Mouse (Mus musculus) cerebellum, postnatal 36 days (tissue): ENCODE measurements around the gene Ccng2.
A peak's percentile ranks its signal among the peaks of the same experiment; 100 is the strongest.

Source experiments
- DNase-seq, 2 experiments: peaks; one replicate each; pipeline ENCODE4 v3.0.0; 2021 to 2022; ENCODE audit warnings: mixed read lengths in 2 of 2

Ccng2 gene

DNA sequence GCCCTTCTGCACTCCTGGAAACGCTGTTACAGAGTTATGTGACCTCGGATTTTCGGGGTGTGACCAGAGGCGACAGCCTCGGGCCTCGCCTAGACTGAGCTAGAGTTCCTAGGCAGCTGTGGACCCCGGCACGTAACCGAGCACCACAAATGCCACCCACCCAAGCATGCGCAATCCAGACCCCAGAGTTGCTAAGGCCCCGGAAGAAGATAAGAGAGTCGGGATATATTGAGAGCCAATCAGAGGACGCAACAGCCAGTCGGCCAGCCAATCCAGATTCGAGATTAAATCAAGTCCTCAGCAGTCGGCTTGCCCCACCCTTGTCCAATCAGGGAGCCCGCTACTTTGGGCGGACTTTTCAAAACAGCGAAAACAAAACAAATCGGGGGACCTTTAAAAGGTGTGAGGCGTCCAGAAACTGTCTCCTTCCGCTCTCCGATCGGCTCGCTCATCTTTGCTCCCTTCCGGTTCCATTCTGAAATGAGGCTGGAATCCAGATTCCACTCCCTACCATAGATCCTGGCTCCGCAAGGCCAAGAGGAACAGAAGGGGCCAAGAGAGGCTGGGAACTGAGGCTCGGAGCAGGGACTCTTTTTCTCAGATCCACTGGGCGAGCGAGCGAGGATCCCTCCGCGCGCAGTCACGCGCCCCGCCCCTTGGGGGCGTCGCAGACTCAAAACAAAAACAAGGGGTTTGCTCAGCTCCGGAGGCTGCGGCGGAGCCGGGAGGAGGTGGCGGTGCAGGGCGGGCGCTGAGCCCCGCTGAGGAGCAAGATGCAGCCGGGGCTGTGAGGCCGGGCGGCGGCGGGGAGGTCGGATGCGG, at the start of gene Ccng2:
Gene Ccng2 (plus strand): TSS at position 375 of the 822 bp plus-strand sequence.
- peak; percentile 93 to 97 for DNase-seq

- no peak for DNase-seq
Measured at GRCm38 (mm10) chr5:93218375-93218774, 48.7 kb upstream of the Ccng2 start.

DNA sequence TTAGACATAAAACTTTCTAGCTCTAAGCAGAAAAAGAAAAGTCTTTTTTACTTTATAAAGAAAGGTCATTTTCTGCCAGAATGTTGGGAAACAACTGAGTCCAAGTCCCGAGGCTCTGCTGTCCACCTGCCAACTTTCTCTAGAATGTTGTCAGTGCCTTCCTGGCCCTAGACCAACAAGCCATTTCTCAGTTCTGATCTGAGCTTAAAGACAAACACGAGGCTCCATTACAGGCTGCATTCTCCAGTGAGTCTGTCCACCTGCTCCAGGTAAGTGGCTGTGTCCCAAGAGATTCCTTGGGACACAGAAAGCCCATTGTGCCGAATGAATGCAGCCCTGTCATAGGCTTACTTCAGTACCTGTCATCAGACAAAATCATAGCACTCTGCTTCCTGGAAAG, 45.4 kb upstream of the Ccng2 start:
- peak; percentile 50 to 68 for DNase-seq

GRCm38 (mm10) chr5:93224549-93224948, 42.5 kb upstream of the Ccng2 start:
- no peak for DNase-seq

DNA sequence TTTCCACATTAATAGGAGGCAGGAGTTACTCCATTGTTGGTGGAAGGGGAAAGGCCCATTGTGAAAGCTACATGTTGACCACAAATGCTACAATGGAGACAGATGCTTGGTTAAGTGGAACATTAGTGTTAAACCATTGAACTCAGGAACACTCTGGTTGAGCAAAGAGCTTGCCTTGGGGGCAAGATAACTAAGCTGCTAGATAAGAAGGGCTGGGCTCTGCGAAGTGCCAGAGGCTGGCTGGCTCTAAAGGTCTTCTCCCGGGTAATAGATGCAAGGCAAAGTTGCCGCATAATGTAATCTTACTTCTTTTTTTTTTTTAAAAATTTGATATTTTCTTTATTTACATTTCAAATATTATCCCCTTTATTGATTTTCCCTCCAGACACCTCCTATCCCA, 39.9 kb upstream of the Ccng2 start:
- DNase-seq: no peak

DNA sequence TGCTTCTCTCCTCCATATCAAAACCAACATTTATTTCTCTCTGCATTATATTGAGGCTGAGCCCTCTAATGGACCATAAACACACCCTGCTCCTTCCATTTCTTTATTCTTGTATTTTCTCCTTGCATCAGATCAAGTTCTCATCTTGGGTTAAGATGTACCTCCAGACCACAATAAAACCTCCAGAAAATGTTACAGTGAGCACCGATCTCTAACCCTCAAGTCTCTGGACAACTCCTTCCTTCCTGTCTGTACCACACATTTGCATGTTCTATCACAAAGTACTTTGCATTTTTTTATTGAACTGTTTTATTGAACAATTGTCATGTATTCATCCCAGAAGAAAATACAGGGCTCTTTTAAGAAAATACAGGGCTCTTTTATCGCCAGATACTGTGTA, 37.5 kb upstream of the Ccng2 start:
- DNase-seq: no peak

GRCm38 (mm10) chr5:93231721-93232120, 35.3 kb upstream of the Ccng2 start:
- DNase-seq: peak; percentile 32 to 46

DNA sequence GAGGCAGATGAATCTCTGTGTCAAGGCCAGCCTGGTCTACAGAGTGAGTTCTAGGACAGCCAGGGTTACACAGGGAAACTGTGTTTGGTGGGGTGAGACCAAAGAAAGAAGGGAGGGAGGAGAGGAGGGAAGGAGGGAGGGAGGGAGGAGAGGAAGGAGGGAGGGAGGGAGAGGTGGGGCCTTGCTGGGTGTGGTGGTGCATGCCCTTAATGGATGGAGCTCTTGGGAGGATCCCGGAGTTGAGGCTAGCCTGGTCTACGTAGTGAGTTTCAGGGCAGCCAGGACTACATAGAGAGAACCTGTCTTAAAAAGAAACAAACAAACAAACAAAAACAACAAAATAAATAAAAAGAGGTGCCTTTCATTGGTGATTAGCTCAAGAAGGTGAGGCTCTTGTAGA, 34.2 kb upstream of the Ccng2 start:
- no peak for DNase-seq

- peak; percentile 20 to 34 for DNase-seq
Measured at GRCm38 (mm10) chr5:93234130-93234529, 32.9 kb upstream of the Ccng2 start.

GRCm38 (mm10) chr5:93234605-93235004, 32.5 kb upstream of the Ccng2 start:
- DNase-seq: no peak

DNA sequence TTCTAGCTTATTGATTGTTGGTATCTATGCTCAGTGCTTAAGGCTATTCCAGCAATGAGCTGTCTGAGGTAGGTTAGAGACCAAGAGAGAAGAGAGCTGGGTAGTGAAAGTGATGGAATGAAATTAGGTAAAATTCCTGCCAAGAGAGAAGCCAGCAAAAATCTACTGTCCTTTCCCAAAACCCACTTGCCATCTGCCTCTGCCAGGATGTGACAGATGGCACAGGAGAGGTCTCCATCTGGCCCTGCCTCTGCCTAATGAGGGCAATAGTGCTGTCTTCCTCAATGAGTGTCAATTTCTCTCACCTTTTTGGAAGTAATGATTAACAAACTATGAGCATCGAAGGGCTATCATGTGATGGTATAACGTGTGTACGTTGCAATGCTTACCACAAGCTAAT, 31.2 kb upstream of the Ccng2 start:
- DNase-seq: peak; percentile 95 to 98

GRCm38 (mm10) chr5:93236541-93236940, 30.5 kb upstream of the Ccng2 start:
- DNase-seq: peak in 1 of 2 experiments; percentile 42

- no peak for DNase-seq
Measured at GRCm38 (mm10) chr5:93239590-93240544, 27.2 kb upstream of the Ccng2 start.

DNA sequence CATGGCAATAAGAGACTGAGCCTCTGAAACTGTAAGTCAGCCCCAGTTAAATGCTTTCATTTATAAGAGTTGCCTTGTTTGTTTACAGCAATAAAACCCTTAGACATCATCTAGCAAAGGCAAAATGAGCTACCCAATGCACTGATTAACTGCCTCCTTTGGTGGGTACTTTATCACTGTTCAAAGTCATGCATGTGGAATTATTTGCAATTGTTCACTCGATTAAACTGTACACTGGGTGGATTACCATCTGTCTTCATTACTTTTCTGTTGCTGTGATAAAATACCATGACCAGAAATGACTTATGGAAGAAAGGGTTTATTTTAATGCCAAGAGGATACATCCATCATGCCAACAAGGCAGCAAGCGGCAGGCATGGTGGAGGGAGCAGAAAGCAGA, 21.8 kb upstream of the Ccng2 start:
- DNase-seq: no peak

GRCm38 (mm10) chr5:93249940-93250578, 17.0 kb upstream of the Ccng2 start:
- no peak for DNase-seq

DNA sequence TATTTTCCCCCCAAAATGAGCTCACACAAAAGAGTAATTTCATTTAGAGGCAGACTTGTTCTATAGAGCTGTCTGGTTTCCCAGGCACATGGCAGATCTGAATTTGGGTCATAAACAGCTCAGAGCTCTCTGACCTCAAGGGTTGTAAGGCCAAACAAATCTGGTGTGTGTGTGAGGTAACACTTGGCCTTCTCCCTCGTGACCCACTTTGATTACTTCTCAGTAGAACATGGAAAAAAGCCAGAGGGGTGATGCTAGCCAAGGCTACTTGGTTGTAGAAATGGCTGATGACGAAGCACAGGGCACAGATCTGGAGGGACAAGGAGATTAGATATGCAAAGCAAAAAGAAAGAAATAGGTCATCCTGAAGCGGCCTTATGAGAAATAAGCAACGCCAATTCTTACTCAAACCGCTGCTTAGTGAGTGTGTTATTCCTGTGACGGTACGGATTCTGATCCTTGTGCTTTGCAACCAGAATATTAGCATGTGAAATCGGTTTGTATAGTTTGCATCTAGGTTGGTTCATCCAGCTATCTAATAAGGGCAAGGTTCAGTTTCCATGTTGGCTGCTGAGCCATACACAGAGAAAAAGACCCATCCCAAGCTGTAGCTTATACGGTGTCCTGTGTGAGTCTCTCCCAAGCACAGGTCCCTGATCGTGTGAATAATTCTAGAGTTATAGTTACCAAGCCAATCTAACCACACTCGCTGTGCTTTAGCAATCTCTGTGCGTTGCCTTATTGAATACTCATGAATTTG, 15.9 kb upstream of the Ccng2 start:
- peak; percentile 30 to 54 for DNase-seq

GRCm38 (mm10) chr5:93255759-93256265, 11.2 kb upstream of the Ccng2 start:
- no peak for DNase-seq

DNA sequence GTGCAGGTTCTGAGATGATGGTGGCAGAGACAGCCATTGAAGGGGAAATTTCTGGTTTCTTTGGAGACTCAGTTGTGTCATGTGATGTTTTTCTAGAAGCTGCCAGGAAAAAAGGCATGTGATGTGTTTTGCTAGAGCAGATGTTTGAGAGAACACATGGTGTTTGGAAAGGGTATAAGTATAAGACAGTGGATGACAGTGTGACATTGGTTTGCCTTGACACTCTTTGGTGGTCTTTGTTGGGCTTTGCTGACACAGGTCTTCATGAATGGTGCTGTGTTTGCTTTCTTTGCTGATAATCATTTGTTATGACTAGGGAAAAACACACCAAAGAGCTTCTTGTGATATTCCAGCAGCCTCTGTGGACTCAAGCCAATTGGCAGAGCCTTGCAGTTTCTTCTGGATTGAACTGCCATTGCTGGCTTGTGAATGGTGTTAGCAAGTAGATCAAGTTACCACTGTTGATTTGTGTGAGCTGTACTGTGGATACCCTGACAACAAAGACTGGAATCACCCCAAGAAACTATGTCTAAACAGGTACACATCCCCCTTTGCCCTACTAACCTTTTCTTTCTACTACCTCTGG, 10.1 kb upstream of the Ccng2 start:
- DNase-seq: no peak

DNA sequence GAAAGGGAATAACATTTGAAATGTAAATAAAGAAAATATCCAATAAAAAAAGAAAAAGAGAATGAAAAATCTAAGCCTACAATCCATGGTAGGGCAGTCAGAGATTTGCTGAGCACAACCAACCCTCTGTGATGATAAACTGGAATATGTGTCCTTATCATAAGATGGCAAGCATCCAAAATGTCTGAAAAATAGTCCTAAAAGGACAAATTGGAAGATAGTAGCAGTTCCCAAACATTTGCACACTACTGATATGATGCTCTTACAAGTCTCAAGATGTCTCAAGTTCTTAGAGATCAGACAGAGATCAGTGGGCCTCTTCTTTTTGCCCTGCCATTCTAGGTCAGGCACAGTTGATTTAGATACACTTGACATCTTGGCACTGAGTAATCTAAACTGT, 7.7 kb upstream of the Ccng2 start:
- no peak for DNase-seq

DNA sequence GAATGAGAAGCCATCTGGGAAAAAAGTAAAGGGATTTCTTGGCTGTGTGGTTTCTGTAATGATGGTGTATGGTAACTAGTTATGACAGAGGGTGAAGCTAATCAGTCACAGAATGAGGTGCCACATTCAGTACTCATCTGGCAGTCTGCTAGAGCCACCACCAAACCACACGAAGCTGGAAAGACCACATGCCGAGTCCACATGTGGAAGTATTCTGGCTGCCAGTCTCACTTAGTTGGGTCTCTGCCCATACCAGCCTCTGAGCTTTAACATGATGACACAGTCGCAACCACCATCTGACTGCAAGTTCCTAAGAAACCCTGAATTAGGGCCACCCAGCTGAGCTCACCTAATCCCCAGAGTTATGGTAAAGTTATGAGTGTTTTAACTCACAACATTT, 6.1 kb upstream of the Ccng2 start:
- no peak for DNase-seq

GRCm38 (mm10) chr5:93262751-93263150, 4.3 kb upstream of the Ccng2 start:
- DNase-seq: no peak
